Mouse (Mus musculus) olfactory bulb, adult 2 months (tissue): ENCODE measurements around the gene Wdsub1. TPM values are rescaled to one million over a fixed set of nuclear protein-coding genes. Genes with fewer than 3 reads are reported as not detected.

ENCODE experiments used
- H3K27ac ChIP-seq: fragments of 200-500 bp; 2 replicates; pipeline ENCODE4 v1.5.1; 2012; ENCODE audit warnings: low read depth, low read length; ENCODE audit not compliant: insufficient read depth
- H3K4me1 ChIP-seq: fragments of 200-500 bp; 2 replicates; pipeline ENCODE4 v1.6.1; 2012; ENCODE audit warnings: low read length; ENCODE audit not compliant: control insufficient read depth, insufficient read depth
- H3K4me3 ChIP-seq: fragments of 200-500 bp; 2 replicates; pipeline ENCODE4 v1.5.1; 2012; ENCODE audit warnings: mild to moderate bottlenecking, low read depth, low read length, moderate library complexity; ENCODE audit not compliant: insufficient read depth
- CTCF ChIP-seq: fragments of 200-500 bp; IDR thresholded peaks from 2 replicates; pipeline ENCODE4 v1.5.1; 2012; ENCODE audit warnings: low read depth, mild to moderate bottlenecking, low read length, moderate library complexity; ENCODE audit not compliant: insufficient read depth
- POLR2A ChIP-seq: fragments of 200-500 bp; IDR thresholded peaks from 2 replicates; pipeline ENCODE4 v1.6.1; 2012; ENCODE audit warnings: mild to moderate bottlenecking, low read depth, low read length, moderate library complexity; ENCODE audit not compliant: insufficient read depth
- WGBS: fragments of 180-500 bp; shearing (Covaris S2); methylation state at CpG from one replicate; pipeline ENCODE4 v1.1.7; 2018; 5-methylcytosine and 5-hydroxymethylcytosine counted together
- polyA plus RNA-seq: library from polyadenylated mRNA; stranded (reverse); fragments of >200 nt; gene quantifications from 2 replicates; pipeline ENCODE4 v1.2.4, GENCODE M21; 2012; ENCODE audit warnings: low replicate concordance; ENCODE audit not compliant: missing spikeins, insufficient read depth, insufficient read length

Gene Wdsub1
- polyA plus RNA-seq, 1 experiment: not detected

- Histone ChIP-seq H3K4me1 (peaks cover 21% of the 10 kb centered on the region), H3K4me3 (no peak overlapping the region), H3K27ac (no peak overlapping the region)
- 92% methylated on average over 5 of the region's 5 CpGs for WGBS
- no peak for TF ChIP-seq POLR2A
- TF ChIP-seq CTCF: no peak
Measured at GRCm38 (mm10) chr2:59830940-59831339, 51.5 kb downstream of the Wdsub1 start.

- Histone ChIP-seq H3K4me3 (no peak overlapping the region), H3K27ac (no peak overlapping the region), H3K4me1 (peaks cover 21% of the 10 kb centered on the region)
- TF ChIP-seq CTCF: no peak
- WGBS: 74% methylated on average over 9 of the region's 9 CpGs
Measured at GRCm38 (mm10) chr2:59830151-59830550, 52.2 kb downstream of the Wdsub1 start.

- Histone ChIP-seq H3K27ac (no peak overlapping the region; the same call in 1 of the 2 replicates), H3K4me1 (peaks cover 21% of the 10 kb centered on the region), H3K4me3 (no peak overlapping the region)
- no peak for TF ChIP-seq POLR2A
- no peak for TF ChIP-seq CTCF
- 88% methylated on average over 7 of the region's 7 CpGs for WGBS
Measured at GRCm38 (mm10) chr2:59829718-59830117, 52.7 kb downstream of the Wdsub1 start.

GRCm38 (mm10) chr2:59828777-59829508 is 53.4 kb downstream of the Wdsub1 start:
- Histone ChIP-seq H3K4me3 (no peak overlapping the region), H3K4me1 (peaks cover 28% of the 10 kb centered on the region), H3K27ac (no peak overlapping the region; the same call in 1 of the 2 replicates)
- WGBS: 26% methylated on average over 14 of the region's 14 CpGs
- no peak for TF ChIP-seq POLR2A
- TF ChIP-seq CTCF: no peak

- TF ChIP-seq CTCF (no peak), POLR2A (no peak)
- Histone ChIP-seq H3K4me3 (no peak overlapping the region), H3K4me1 (peaks cover 32% of the 10 kb centered on the region), H3K27ac (no peak overlapping the region)
- WGBS: 78% methylated on average over 11 of the region's 11 CpGs
Measured at GRCm38 (mm10) chr2:59828103-59828655, 54.2 kb downstream of the Wdsub1 start.

GRCm38 (mm10) chr2:59825380-59825779 is 57.0 kb downstream of the Wdsub1 start:
- TF ChIP-seq POLR2A (no peak), CTCF (no peak)
- no peak overlapping the region for H3K27ac ChIP-seq
- H3K4me3 ChIP-seq: no peak overlapping the region
- 88% methylated on average over 4 of the region's 4 CpGs for WGBS
- H3K4me1 ChIP-seq: peaks cover 28% of the 10 kb centered on the region

- no peak overlapping the region for H3K4me3 ChIP-seq
- TF ChIP-seq CTCF: no peak
- no peak for TF ChIP-seq POLR2A
- peaks cover 17% of the 10 kb centered on the region for H3K4me1 ChIP-seq
- no peak overlapping the region for H3K27ac ChIP-seq
- 61% methylated on average over 8 of the region's 8 CpGs for WGBS
Measured at GRCm38 (mm10) chr2:59824289-59824688, 58.1 kb downstream of the Wdsub1 start.

- 95% methylated on average over 2 of the region's 2 CpGs for WGBS
- no peak overlapping the region for H3K27ac ChIP-seq
- peaks cover 10% of the 10 kb centered on the region; the same call in 1 of the 2 replicates for H3K4me1 ChIP-seq
- TF ChIP-seq POLR2A (no peak), CTCF (no peak)
- no peak overlapping the region for H3K4me3 ChIP-seq
Measured at GRCm38 (mm10) chr2:59821044-59821443, 61.3 kb downstream of the Wdsub1 start.

- Histone ChIP-seq H3K4me3 (no peak overlapping the region), H3K27ac (no peak overlapping the region), H3K4me1 (peaks cover 10% of the 10 kb centered on the region; the same call in 1 of the 2 replicates)
- 79% methylated on average over 15 of the region's 15 CpGs for WGBS
- TF ChIP-seq POLR2A (no peak), CTCF (no peak)
Measured at GRCm38 (mm10) chr2:59820088-59820487, 62.3 kb downstream of the Wdsub1 start.
